19 mouse cellular contexts compared by ENCODE assay signal in the genomic region with DNA sequence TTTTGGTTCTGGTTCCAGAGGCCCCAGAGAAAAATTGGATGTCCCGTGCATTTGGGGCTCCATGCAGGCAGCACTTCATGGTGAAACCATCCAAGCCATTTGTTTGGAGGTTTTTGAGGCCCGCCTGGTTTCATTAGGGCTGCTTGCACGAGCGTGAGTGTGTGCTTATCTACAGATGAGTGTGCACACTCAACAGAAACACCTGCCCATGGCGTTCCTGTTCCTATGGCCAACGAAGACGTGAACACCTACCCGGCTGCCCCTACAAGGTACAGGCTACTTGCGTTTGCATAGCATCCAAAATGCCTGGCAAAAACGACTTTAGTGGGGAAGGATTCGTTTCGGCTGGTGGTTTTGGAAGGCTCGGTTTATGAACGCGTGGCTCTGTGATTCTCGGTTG.
"Had no signal": no experiment of that assay in that cellular context is flagged by ENCODE, and none has a peak within 500 bp of the region (broad histone marks: within the 10 kb centered on the region; RNA-seq: fewer than 3 reads in every experiment).

No protein-coding gene starts in this region.

- H3K9ac ChIP-seq: liver, postnatal 0 days; lung, embryonic 15.5 days; midbrain, embryonic 13.5 days; midbrain, embryonic 15.5 days; neural tube, embryonic 13.5 days; neural tube, embryonic 15.5 days had no signal

- H3K27ac ChIP-seq: lung, embryonic 15.5 days; midbrain, embryonic 10.5 days; midbrain, embryonic 13.5 days; midbrain, embryonic 15.5 days; neural tube, embryonic 13.5 days; neural tube, embryonic 15.5 days had no signal

- DNase-seq: liver, postnatal 0 days; lung, adult 2 months; lung, postnatal 14 days; lung, postnatal 4 days; retina, postnatal 1 day; right cerebral cortex, adult 18-20 months; right cerebral cortex, postnatal 25 days; right cerebral cortex, postnatal 4 days; spleen, adult 18-20 months; thymus, adult 18-20 months; thymus, postnatal 14 days; thymus, postnatal 36 days had no signal

- H3K9me3 ChIP-seq: lung, embryonic 15.5 days; midbrain, embryonic 10.5 days; midbrain, embryonic 13.5 days; midbrain, embryonic 15.5 days; neural tube, embryonic 13.5 days; neural tube, embryonic 15.5 days had no signal

- H3K4me3 ChIP-seq: lung, embryonic 15.5 days; midbrain, embryonic 10.5 days; midbrain, embryonic 13.5 days; midbrain, embryonic 15.5 days; myocyte; neural tube, embryonic 13.5 days; neural tube, embryonic 15.5 days had no signal

- H3K27me3 ChIP-seq: lung, embryonic 15.5 days; midbrain, embryonic 13.5 days; midbrain, embryonic 15.5 days; neural tube, embryonic 13.5 days; neural tube, embryonic 15.5 days had no signal

- H3K4me2 ChIP-seq: lung, embryonic 15.5 days; midbrain, embryonic 13.5 days; midbrain, embryonic 15.5 days; neural tube, embryonic 13.5 days; neural tube, embryonic 15.5 days had no signal

- H3K36me3 ChIP-seq: lung, embryonic 15.5 days; midbrain, embryonic 10.5 days; midbrain, embryonic 13.5 days; midbrain, embryonic 15.5 days; neural tube, embryonic 13.5 days; neural tube, embryonic 15.5 days had no signal
